Mouse (Mus musculus) spleen, postnatal 4 days (tissue): ENCODE results near the gene Magt1.
"Not testable (repeated sequence)": the region's sequence is repeated elsewhere in the genome, so short reads cannot be mapped to it uniquely, and the experiment has no call there.

Experiments
- DNase-seq, 2 experiments: peaks; one replicate each; pipeline ENCODE4 v3.0.0; 2022; ENCODE audit warnings: low spot score in 2 of 2

Magt1 gene

GRCm38 (mm10) chrX:106011465-106012159 lies at the start of gene Magt1:
Magt1 (minus strand) TSS chrX:106011906.
- DNase-seq = peak; percentile 84 to 89

DNA sequence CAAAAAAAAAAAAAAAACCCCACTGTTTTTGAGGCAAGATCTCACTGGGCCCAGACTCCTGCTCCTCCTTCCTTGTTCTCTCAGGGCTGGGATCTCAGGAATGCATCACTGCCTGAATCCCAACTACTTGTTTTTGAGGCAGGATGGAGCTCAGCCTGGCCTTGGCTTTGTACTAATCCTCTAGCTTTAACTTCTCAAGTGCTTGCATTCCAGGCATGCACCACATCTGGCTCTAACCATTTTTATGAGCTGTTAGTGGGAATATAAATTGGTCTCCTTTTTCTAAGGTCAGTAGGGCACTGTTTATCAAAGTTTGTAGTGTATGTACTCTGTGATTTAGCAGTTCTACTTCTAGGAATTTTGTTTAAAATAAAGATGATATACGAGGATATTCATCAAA lies 36.5 kb upstream of the Magt1 start:
- no peak for DNase-seq

- no peak for DNase-seq
Measured at GRCm38 (mm10) chrX:106045928-106046327, 34.2 kb upstream of the Magt1 start.

DNA sequence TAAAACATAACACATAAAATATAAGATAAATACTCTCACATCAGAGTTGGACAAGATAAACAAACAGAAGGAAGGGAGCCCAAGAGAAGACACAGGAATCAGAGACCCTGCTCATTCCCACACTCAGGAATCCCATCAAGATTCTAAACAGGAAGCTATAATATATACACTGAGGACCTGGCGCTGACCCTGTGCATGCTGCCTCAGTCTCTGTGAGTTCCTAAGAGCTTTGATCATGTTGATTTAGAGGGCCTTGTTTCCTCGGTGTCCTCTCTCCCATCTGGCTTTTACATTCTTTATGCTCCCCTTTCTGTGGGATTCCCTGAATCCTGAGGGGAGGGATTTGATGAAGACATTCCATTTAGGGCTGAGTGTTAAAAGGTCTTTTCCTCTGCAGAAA lies 33.7 kb upstream of the Magt1 start:
- no peak for DNase-seq

DNA sequence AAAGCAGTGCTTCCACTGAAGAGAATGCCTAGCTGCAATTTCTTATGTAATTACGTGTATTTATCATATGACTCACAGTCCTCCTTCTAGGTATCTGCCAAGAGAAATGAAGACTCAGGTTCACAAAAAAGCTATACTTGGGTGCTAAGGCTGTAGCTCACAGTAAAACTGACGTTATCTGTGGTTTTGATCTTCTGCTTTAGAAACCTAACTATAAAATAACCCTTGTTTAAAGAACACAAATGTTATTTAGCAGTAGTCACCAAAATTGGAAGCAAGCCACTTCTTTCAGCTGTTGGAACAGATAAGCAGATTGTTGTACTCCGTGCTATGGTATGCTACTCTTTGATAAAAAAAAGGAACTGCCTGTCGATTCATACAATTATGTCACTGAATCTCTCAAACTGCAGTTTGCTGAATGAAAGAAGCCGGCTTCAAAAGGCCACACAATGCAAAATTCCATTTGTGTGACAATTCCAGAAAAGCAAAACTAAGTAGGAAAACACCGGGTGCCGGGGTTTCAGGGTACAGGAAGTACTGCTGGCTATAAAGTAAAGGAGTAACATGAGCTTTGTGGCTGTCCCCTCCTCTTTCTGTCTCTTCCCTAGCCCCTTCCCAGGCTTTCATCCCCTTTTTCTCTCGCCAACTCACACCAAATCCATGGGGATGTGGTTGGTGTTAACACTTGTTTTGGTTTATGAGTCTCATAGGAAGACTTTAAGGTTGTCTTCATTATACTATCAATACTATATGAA lies 32.3 kb upstream of the Magt1 start:
- DNase-seq = peak in 1 of 2 experiments; percentile 23

DNA sequence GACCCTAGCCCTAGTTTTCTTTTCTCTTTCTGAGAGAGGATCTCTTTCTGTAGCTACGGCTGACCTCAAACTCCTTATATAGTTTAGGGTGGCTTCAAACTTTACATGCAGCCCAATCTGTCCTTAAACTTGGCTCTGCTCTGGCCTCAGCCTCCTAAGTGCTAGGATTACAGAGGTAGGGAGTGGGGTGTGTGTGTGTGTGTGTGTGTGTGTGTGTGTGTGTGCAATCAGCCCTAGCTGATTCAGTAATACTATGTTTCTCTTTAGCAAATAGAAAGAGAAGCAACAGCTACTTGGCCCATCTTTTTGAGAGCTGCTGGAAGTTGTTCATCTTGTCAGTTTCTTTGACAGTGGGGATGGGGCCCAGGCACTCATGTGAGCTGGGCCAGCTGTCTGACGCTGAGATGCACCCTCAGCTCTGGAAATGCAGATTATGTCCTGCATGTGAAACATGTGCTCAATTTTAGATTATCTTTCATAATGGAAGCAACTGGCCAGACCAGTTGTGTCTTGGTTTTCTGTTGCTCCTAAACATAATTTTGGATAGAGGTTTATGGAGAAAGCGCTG lies 25.6 kb upstream of the Magt1 start:
- no peak for DNase-seq

- DNase-seq = no peak
Measured at GRCm38 (mm10) chrX:106035727-106036126, 24.0 kb upstream of the Magt1 start.

GRCm38 (mm10) chrX:106031124-106031523 lies 19.4 kb upstream of the Magt1 start:
- DNase-seq = no peak

DNA sequence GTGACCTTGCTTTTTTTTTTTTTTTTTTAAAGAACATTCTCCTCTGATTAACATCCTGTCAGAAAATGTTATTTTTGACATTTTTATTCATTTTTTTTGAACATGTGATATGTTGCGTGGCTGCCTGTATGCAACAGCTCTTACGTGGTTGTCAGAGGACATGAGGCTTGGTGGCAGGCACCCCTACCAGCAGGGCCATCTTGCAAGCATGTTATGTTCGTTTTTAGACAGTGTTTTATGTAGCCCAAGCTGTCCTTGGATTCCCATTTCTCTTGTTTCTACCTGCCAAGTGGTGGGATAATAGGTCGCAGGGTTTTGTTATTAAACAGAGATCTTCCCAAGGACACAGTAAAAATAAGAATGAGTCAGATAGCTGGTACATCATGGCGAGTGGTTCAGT lies 18.5 kb upstream of the Magt1 start:
- no peak for DNase-seq

DNA sequence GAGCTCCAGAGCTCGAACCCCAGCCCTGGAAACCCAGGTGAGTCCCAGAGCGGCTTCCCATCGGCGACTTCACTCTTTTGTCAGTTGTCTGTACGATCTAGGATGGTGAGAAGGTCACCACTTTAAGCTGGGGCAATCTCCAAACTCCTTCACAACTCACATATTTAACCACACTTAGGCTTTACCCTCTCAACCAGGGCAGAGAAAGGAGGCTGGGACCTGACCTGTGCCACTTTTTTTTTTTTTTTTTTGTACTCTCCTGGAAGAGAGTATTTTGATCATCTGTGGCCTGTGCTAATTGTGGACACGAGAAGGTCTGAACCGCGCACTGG lies 15.6 kb upstream of the Magt1 start:
- DNase-seq = no peak

DNA sequence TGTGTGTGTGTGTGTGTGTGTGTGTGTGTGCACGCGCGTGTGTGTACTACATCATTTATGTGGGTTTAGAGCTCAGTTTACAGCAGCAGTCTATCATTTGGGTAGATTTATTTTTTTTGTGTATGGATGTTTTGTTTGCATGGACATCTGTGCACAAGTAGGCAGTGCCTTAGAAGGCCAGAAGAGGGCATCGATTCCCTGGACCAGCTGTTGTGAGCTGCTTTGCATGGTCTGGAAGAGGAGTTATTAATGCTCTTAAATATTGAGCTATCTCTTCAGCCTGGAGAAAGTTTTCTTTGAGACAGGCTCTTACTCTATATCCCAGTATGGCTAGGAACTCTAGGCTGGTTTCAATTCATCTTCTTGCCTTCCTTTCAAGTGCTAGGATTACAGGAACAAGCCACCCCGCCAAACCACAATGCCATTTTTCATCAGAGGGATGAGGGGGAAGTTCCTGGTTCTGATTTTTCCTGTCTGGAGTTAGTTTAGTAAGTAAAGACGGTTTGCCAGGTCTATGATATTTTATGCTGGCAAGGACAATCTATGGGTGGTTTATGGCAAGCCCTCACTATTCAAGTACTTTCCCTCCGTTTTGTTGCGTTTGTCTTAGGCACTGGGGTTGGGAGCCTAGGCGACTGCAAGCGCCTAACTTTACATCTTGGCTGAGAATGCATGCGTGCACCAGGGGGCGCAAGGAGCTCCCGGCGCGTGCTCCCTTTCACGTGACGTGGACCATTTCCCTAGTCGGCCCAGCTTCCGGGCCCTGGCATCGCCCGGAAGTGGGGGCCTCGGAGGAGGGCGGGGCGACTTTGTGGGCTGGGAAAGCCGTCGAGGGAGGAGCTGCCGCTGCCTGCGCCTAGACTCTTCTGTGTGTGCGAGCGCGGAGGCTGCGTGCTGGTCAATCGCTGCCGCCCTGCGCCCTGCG lies 15.0 kb upstream of the Magt1 start, which contains the start of gene Atp7a:
Gene Atp7a (plus strand): TSS at position 859 of the 925 bp plus-strand sequence.
- peak; percentile 92 to 93 for DNase-seq

GRCm38 (mm10) chrX:106017516-106017915 lies 5.8 kb upstream of the Magt1 start:
- no peak for DNase-seq

DNA sequence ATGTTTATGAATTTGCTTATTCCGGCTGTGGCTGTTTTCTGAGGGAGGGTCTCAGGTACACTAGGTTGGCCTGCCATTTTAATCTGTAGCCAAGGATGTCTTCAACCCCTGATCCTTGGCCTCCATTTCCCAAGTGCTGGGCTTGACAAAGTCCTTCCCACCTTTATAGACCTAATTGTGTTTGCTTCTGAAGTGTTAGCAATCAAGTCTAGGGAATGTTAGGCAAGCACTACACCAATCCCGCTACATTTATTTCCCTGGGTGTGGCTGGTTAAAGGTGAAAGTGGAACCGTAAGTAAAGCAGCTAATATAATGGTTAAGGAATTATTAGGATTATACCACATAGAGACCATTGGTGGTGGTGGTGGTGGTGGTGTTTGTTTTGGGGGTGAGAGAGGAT lies 5.4 kb upstream of the Magt1 start:
- no peak for DNase-seq

GRCm38 (mm10) chrX:106015571-106016322 lies 4.0 kb upstream of the Magt1 start, which contains the start of gene Cox7b:
Cox7b (plus strand) TSS chrX:106015700.
- DNase-seq = peak; percentile 78 to 84

DNA sequence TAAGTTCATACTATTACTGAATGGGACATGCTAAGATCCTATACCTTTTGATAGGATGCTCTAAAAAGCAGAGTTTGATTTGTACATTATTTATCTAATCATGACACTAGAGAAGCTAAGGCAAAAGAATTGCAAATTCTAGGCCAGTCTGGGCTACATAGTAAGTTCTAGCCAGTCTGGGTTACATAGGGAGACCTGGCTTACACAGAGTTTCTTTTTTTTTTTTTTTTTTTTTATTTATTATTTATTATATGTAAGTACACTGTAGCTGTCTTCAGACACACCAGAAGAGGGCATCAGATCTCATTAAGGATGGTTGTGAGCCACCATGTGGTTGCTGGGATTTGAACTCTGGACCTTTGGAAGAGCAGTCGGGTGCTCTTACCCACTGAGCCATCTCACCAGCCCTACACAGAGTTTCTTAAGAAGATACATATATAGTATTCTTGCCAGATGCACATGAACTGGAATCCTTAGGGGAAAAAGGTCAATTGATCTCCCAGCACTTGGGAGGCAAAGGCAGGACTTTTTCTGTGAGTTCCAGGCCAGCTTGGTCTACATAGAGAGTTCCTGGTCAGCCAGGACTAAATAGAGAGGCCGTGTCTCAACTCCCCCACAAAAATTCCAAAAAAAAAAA lies 3.2 kb upstream of the Magt1 start:
- not testable (repeated sequence) for DNase-seq

- peak; percentile 49 to 71 for DNase-seq
Measured at GRCm38 (mm10) chrX:106013217-106013616, 1.5 kb upstream of the Magt1 start.

DNA sequence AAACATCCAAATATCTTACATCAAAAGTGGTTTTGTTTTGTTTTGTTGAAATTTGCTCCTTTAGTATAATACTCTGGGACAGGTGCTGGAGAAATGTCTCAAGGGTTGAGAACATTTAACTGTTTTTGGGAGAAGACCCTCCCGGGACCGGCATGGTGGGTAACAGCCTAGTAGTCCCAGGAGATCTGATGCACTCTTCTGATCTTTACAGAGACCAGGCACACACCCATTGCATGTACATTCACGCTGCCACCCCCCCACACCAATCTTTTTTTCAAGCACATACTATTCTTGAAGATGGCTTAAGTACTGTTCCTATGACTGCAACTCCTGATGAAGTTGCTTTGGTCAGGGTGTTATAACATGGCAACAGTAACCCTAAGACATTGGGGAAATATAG lies 853 bp upstream of the Magt1 start:
- DNase-seq = no peak

- no peak for DNase-seq
Measured at GRCm38 (mm10) chrX:106010762-106011161, 944 bp downstream of the Magt1 start.

- DNase-seq = no peak
Measured at GRCm38 (mm10) chrX:106001605-106002004, 10.1 kb downstream of the Magt1 start.

GRCm38 (mm10) chrX:105957091-105957490 lies 54.6 kb downstream of the Magt1 start:
- DNase-seq = not testable (repeated sequence)

DNA sequence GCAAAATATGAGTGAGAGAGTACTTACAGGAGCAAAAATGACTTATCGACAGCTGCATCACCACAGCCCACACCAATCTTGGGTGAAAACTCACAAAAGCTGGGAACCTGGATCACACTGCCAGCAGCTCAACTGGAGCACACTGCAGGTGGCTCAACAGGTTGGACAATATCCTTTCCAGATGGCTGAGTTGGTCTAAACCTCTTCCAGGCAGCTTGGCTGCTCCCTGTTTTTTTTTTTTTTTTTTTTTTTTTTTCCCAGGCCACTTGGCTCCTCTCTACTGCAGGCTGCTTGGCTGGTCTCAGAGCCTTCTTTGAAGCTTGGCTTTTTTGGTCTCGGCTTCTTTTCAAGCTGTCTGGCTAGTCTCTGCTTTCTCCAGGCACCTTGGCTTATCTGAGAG lies 57.7 kb downstream of the Magt1 start:
- DNase-seq = no peak
